Mouse (Mus musculus) urinary bladder, adult 2 months (tissue): ENCODE measurements around the gene Gm28035. TPM values are rescaled to one million over a fixed set of nuclear protein-coding genes. Genes with fewer than 3 reads are reported as not detected.

Experiments used
- DNase-seq: peaks from one replicate; pipeline ENCODE4 v3.0.0; 2022; ENCODE audit warnings: low spot score
- polyA plus RNA-seq: library from polyadenylated mRNA; depleted of rRNA; stranded (reverse); fragments of >200 nt; gene quantifications from 2 replicates; pipeline ENCODE4 v1.2.3, GENCODE M21; 2012

Gene Gm28035
- polyA plus RNA-seq, 1 experiment: 5.4 TPM

DNA sequence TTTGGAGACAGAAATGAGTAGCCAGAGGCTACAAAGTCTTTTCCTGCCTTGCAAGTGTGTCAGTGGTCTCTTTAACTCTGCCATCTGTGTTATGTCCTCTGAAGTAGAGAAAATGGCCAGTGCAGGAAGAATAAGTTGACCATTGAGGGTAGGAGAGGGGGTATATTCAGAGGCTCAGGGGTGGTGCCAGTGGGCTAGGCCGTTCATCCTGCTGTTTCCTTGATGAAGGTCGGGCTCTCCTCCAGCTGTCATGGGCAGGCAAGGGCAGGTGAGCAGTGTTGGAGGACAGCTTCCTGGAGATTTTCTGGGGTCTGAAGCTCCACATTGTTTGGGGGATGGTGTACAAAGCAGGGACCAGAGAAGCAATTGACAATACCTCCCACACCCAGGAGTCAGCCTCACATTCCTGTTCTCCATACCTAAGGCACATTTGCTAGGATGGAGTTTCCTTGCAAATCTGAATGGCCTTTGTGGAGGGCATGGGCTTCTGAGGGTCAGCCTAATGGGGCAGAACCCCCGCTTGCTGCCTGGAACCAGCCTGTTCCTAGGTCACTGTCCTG, 1.4 kb upstream of the Gm28035 start:
- no peak for DNase-seq

DNA sequence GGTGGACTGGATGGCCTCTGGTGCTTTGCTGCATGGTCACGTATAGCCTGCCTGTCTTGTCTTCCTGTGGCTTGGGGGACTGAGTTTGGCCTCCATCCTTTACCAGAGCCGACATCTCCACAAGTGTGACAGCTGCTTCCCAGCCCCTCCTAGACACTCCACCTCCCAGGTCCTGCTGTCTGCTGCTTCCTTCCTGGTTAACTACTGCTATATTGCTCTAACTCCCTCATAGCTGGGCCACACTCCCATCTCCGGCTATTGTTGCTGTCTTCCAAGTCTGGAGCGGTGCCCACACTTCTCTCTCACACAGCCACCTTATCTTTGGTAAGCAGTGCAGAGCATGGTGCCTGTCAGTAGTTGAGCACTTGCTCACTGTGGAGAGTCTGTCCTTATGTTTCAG, 590 bp upstream of the Gm28035 start:
- no peak for DNase-seq

DNA sequence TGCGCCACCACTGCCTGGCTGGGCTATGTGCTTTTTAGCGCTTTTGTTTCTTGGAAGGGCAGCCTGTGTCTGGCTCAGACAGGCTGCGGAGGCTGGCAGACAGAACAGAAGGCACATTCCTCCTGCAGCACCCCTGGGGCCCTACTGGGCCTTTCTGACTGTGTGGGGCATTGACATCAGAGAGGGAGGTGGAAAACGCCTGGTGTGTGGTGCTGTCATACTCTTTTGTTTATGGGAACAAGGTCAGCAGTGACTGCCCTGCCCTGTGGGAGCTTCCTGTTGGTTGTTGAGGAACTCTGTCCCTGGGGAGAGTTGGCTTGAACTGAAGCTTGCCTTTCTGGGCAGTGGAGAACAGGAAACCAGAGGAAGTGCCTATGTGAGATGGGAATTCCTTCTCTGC, 2.1 kb downstream of the Gm28035 start:
- DNase-seq: no peak

DNA sequence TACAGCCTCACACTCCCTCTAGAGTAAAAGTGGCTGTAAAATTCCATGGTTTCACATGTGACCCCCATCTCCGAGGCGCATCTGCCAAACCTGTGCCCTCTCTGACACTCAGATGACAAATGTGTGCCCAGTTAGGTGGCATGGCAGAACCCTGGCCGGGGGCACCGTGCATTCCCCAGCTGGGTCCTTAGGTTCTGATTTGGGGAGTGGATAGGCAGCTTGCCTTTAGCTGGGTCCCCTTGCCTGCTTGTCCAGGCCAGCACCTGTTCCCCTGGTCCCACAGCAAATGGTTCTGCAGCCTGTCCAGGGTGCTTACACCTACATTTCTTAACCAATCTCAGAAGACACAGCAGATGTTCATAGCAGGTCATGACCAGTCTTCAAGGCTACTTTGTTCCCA, 3.0 kb downstream of the Gm28035 start:
- no peak for DNase-seq

- DNase-seq: no peak
Measured at GRCm38 (mm10) chr2:30244595-30245178, 4.3 kb downstream of the Gm28035 start.

DNA sequence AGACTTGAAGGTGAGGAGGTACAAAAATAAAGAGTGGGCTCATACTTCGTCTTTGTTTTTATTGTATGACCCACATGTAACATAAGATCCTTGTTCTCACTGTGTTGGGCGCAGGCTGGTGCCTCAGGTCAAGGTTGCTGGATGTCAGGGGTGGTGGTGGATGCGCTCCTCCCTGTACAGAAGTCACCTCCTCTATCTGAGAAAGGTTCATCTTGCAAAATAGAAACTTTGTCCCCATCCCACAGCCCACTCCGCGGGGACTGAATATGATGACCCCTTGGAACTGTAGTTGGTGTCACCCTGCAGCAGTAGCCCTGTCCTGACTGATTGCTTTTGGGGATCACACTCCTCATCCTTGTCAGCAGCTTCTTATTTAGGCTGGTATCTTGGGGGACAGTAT, 6.7 kb downstream of the Gm28035 start:
- no peak for DNase-seq

- no peak for DNase-seq
Measured at GRCm38 (mm10) chr2:30247681-30248080, 7.3 kb downstream of the Gm28035 start.

- no peak for DNase-seq
Measured at GRCm38 (mm10) chr2:30249182-30249581, 8.8 kb downstream of the Gm28035 start.

DNA sequence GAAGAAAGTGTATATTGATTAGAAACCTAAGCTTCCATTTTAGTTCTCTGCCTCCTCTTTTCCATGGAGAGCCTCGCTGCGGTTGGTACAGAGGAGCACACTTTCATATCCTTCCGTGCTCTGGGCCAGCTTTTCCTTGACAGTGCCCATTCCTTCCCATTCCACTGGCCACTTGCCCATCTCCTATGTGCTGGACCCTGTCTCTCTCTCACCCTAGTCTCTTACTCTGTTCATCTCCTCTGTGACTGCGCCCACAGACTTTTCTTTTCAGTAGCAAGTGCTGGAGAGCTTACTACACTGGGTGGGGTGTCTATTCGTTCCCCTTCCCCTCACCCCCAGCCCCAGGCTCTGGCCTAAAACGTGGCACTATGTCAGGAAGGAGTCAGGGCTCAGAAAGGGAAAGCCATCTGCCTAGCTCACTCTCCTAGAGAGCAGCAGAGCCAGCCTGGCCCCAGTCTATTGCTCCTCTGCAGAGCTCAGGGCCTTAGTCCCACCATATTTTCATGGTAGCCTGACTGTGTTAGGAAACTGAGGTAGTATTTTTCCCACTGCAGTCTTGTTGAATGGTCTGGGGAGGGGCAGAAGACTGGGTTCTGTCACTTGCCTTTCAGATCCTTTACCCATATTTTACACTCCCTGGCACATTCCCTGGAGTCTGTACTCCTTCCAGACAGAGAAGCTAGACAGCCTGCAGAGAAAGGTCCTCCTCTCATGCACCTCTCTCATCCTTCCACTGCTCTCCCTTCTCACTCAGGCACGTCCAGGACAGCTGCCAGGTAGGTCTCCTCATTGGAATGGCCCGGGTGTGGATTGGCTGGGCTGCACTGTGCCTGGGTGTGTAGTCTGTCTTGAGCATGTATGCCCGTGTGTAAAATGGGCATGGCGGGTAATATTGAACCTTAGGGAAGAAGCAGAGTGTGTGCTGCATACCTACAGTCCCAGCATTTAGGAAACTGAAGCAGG, 10.1 kb downstream of the Gm28035 start:
- DNase-seq: no peak

DNA sequence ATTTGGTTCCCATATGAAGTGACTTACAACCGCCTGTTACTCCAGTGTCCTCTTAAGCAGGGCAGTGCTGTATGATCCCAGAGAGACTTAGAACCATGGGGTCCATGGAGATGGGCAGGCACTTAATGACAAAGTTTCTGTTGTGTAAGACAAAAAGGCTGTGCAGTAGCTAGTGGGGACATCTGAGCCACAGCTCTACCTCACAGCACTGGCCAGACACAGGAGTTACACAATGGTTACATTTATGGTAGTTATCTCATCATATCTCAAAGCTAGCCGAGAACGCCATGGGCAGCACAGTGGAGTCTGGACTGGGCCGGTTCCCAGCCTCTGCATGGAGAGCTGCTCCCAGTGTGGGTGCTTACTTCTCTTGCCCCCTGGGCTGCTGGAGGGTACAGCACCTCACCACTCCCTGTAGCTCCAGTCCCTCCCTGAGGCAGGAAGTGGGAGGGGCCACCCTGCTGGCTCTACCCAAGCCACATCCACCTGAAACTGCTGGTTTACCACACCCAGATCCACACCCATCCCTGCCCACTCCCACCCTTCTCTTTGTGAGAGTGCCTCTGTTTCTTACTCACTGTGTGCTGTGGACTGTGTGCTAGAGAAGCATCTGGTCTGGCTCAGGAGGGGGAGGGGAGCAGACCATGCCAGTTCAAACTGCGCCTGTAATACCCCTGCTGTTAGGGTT, 11.2 kb downstream of the Gm28035 start:
- DNase-seq: no peak

DNA sequence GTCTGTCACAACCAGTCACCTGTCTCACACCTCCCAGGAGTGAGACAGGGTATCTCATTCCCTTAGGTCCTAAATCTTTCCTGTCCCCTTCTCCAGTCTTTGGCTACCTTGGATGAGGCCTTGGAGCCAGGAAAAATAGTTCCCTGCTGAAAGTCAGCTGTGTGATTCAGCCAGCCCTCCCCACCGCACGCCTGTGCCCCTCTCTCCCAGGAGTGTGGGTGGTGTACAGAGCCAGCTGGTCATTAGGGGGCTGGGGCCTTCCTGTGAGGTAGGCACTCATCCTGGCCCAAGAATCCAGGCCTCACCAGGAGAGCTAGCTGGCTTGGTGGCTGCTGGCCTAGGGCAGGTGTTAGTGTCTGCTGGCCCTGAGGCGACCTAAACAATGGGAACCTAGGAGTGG, 12.2 kb downstream of the Gm28035 start:
- no peak for DNase-seq

GRCm38 (mm10) chr2:30253809-30254208, 13.4 kb downstream of the Gm28035 start:
- DNase-seq: no peak

DNA sequence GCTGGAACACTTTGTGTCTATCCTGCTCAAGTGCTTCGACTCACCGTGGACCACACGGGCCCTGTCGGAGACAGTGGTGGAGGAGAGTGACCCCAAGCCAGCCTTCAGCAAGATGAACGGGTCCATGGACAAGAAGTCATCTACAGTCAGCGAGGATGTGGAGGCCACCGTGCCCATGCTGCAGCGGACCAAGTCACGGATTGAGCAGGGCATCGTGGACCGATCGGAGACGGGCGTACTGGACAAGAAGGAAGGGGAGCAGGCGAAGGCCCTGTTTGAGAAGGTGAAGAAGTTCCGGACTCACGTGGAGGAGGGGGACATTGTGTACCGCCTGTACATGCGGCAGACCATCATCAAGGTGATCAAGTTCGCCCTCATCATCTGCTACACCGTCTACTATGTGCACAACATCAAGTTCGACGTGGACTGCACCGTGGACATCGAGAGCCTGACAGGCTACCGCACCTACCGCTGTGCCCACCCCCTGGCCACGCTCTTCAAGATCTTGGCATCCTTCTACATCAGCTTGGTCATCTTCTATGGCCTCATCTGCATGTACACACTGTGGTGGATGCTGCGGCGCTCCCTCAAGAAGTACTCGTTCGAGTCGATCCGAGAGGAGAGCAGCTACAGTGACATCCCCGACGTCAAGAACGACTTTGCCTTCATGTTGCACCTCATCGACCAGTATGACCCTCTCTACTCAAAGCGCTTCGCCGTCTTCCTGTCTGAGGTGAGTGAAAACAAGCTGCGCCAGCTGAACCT, 15.4 kb downstream of the Gm28035 start:
- DNase-seq: no peak

GRCm38 (mm10) chr2:30256616-30257350, 16.4 kb downstream of the Gm28035 start:
- DNase-seq: no peak

DNA sequence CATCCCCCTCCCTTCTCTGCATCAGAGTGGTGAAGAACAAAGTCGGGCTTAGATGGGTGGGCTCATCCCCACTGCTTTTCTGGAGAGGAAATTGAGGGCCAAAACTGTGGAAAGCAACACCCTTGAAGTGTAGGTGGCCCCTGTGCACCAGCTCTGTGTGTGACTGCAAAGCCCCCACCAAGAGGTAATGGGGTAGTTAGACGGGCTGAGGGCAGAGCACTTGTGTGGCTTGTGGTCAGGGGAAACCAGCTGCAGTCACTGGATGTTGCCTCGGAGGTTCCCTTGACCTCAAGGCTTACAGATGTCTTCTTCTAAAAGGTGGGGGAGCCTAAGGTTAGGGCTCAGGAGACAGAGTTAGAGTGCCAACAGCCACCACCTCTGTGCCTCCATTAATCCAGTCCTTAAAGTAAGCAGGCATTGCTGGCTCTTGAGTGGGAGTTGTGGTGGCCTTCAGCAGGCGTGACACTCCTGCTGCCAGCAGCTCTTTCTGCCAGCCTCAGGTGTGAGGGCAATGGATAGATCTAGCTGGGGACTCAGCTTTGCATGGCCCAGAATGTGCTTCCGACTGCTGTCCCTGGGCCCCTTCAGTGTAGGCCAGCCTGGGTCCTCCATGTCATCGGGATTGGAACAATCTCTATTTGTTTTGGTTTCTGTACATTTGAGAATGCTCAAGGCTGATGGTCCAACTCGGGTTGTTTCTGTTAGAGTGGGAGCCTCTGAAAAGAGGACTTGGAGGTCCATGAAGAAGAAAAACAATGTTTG, 17.5 kb downstream of the Gm28035 start:
- DNase-seq: no peak

GRCm38 (mm10) chr2:30258600-30258999, 18.2 kb downstream of the Gm28035 start:
- DNase-seq: no peak

DNA sequence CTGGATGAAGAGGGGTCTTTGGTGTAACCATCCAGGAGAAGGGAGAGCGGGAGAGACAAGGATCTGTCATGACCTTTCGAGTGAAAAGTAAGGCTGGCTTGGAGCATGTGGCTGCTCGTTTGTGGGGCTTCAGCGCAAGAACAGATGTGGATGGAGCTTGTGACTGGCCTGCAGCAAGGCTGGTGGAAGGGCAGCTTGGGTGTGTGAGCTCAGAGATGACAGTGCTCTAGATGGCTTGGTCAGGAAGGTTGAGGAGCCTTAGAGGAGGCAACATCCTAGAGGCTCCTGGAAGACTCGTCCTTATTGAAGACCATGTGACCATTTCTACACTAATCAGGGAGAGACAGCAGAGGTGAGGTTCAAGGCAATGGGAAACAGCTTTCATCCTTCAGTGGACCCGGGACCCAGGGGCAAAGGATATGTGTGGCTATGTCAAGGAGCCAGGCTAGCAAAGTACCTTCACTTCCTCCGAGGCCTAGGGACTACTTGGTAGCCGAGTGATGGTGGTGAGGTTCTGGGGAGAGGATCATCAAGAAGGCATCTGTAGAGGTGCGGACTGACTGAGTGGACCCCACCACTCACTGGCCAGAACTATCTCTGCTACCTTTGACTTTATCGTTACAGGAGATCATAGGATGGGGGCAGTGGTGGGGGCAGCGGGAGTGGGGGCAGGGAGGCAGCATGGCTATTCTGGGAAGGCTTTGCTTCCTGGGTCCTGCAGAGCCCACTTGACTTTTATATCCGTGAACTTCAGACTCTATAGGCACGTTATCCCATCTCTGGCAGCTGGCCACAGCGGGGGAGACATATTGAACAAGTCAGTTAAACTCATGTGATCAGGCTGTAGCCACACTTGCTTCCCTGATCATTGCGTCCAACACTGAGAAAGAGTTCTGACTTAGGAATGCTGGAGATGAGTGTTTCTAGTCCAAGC, 19.0 kb downstream of the Gm28035 start:
- no peak for DNase-seq

GRCm38 (mm10) chr2:30261064-30261736, 20.8 kb downstream of the Gm28035 start:
- no peak for DNase-seq
